Mouse (Mus musculus) olfactory bulb, adult 2 months (tissue): Measurements from ENCODE around the gene Mettl26.

Experiments
- CTCF ChIP-seq: fragments of 200-500 bp; IDR thresholded peaks from 2 replicates; pipeline ENCODE4 v1.5.1; 2012; ENCODE audit warnings: low read depth, mild to moderate bottlenecking, low read length, moderate library complexity; ENCODE audit not compliant: insufficient read depth
- POLR2A ChIP-seq: fragments of 200-500 bp; IDR thresholded peaks from 2 replicates; pipeline ENCODE4 v1.6.1; 2012; ENCODE audit warnings: mild to moderate bottlenecking, low read depth, low read length, moderate library complexity; ENCODE audit not compliant: insufficient read depth

- no peak for TF ChIP-seq CTCF
- TF ChIP-seq POLR2A = no peak
These were observed 1.3 kb upstream of the Mettl26 start for GRCm38 (mm10) chr17:25873405-25874147.
